Mouse (Mus musculus): Measurements from ENCODE around the gene Fbxo47.

Gene Fbxo47

GRCm38 (mm10) chr11:97830501-97830900 is 53.5 kb downstream of the Fbxo47 start:
- no peak for DNase-seq (ENCODE audit: low spot score)

DNA sequence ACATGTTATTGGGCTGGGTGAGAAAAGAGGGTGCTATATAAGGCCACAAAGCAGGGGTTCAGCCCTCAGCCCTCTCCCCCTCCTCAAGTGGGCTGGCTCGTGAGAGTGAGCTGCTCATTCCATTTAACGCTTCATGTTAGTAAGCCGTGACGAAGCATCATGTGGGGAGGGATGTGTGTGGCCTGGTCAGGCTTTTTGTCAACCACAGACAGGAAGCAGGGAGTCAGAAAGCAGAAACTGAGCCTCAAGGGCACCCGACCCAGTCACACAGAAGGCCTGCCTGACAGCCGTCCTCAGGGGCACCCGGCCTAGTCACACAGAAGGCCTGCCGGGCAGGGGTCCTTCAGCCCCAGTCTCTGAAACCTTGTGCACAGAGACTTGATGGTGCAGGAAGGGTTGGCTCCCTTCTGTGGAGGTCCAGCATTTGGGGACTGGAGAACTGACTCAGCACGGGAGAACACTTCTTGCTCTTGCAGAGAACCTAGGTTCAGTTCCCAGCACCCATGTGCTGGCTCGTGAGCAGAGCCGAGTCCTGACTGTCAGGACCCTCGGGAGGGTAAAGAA is 54.0 kb downstream of the Fbxo47 start:
- no peak for DNase-seq (ENCODE audit: low spot score)

DNA sequence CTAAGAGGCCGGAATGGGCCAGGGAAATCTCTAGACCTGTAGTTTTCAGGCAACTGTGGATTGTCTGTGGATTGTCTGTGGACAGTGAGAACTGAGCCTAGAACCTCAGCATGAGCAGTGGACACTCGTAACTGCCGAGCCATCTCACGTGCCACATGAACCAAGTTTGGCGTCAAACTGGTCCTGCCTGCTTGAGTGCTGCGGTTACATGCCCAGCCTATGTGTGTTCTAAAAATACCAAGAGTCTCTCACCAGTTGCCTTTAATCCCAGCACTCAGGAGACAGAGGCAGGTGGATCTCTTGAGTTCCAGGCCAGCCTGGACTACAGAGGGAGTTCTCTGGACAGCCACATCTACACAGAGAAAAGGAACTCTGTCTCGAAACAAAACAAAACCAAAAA is 54.6 kb downstream of the Fbxo47 start:
- no peak for DNase-seq (ENCODE audit: low spot score)

GRCm38 (mm10) chr11:97827654-97828053 is 56.3 kb downstream of the Fbxo47 start:
- DNase-seq (ENCODE audit: low spot score), result no peak

- DNase-seq (ENCODE audit: low spot score), result no peak
Measured at GRCm38 (mm10) chr11:97826414-97826813, 57.5 kb downstream of the Fbxo47 start.

DNA sequence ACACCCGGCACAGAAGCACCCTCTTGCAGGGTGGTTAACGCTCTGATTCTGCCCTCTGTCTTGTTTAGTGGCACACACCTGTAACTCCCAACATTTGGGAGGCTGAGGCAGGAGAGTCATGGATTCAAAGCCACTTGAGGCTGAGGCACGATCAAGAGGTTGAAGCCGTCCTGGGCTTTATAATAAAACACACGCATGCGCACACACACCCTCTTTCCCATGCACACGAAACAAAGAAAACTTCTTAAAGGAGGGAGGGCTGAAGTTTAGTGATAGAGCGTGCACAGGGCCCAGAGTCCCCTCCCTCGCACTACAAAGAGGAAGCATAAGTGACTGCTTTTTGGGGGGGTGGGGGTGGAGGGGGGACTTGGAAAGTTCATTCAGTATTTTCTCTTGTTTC is 58.0 kb downstream of the Fbxo47 start:
- no peak for DNase-seq (ENCODE audit: low spot score)

GRCm38 (mm10) chr11:97825295-97825694 is 58.7 kb downstream of the Fbxo47 start:
- no peak for DNase-seq (ENCODE audit: low spot score)

DNA sequence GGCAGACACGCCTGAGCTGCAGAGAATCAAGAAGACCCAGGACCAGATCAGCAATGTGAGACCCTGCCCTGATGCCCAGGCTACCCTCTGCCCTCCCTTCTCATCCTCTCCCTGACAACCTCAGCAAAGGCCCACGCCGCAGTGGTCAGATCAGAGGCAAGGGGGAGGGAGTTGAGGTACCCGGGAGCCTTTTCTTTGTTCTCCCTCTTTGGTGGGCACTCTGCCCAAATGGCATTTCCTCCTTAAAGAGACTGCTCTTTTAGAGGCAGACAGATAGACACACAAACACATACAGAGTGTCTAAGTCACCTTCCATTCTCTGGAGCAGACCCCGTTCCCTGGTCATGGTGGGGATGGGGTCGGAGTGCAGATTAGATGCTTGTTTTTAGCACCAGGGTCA is 59.1 kb downstream of the Fbxo47 start:
- no peak for DNase-seq (ENCODE audit: low spot score)

GRCm38 (mm10) chr11:97824168-97824567 is 59.8 kb downstream of the Fbxo47 start:
- DNase-seq (ENCODE audit: low spot score), result no peak

- no peak for DNase-seq (ENCODE audit: low spot score)
Measured at GRCm38 (mm10) chr11:97822840-97823603, 60.9 kb downstream of the Fbxo47 start.

DNA sequence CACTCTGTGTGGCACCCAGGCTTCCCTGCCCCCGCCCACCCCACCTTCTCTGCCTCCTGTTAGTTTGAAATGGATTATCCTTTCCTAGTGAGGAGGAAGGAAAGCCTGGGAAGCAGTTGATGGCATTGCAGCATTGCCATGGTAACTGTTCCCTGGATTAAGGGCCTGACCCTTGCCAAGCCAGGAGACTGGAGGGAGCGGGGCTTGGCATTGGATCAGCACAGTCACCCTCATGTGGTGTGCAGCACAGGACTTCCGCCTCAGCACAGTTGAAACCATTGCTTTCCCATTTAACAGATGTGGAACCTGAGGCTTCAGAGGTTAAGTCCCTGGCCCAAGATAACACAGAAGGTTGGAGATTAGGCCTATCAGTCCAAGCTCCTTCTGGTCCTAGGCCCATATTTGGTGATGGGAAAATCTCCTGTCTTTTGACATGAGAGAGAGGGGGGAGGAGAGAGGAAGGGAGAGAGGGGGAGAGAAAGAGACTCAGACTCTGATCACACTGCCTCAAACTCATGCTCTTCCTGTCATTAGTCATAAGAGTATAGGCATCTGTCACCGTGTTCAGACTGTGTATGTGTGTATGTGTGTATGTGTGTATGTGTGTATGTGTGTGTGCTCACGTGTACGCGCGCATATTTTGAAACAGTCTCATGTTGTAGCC is 62.4 kb downstream of the Fbxo47 start:
- DNase-seq (ENCODE audit: low spot score), result no peak

DNA sequence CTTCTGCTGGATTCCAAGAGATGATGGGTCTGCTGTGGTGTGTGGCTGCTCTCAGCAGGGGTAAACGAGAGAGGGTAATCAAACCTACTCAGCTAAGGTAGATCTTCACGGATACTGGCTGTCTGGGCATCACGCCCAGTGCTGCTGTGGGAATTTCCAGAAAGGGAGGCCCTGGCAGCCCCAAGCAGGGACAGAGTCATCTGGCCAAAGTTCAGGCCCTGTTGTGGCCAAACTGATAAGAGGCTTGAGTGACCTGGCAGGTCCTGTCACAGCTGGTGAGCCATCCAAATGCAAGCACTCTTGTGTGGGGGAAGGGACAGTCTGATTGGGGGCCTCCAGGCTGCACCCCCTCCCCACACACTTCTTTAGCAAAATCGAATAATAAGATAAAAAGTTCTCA is 63.1 kb downstream of the Fbxo47 start:
- peak; percentile 31 for DNase-seq (ENCODE audit: low spot score)

DNA sequence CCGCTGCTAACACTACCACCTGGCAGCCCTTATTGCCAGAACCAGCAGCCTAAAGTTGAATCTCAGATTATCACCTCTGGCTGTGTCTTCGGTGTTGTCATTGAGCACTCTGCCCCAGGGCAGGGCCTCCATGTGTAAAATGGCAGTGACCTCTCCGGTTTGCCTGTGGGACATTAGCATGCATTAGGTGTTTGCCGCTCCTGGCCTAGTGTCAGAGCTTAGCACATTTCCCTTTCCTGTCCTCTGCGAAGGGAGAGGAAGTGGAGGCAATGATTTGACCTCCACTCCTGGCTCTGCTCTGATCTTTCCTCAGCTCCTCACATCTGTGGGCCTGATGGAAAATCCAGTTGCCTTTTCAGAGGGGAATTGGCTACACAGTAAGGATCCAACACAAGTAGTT is 64.0 kb downstream of the Fbxo47 start:
- DNase-seq (ENCODE audit: low spot score), result no peak

GRCm38 (mm10) chr11:97819102-97819501 is 64.9 kb downstream of the Fbxo47 start:
- no peak for DNase-seq (ENCODE audit: low spot score)

DNA sequence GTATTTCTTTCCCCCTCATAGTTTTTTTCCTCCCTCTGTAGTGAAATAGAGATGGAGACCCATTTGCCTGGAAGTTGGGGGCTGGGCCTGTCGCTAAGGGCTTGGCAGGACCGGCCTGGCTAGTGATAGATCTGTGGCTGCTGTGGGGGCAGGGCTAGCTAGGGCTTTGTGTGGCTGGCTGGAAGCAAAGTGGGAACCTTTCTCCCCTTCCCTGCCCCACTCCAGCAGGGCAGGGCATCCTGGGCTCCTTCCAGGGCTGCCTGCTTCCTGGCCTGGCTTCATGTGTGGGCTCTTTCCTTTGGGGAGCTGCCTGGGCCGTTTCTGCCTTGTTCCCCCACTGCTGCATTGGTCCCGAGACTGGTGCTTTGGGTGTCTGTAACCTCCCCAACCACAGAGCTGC is 65.4 kb downstream of the Fbxo47 start:
- no peak for DNase-seq (ENCODE audit: low spot score)

DNA sequence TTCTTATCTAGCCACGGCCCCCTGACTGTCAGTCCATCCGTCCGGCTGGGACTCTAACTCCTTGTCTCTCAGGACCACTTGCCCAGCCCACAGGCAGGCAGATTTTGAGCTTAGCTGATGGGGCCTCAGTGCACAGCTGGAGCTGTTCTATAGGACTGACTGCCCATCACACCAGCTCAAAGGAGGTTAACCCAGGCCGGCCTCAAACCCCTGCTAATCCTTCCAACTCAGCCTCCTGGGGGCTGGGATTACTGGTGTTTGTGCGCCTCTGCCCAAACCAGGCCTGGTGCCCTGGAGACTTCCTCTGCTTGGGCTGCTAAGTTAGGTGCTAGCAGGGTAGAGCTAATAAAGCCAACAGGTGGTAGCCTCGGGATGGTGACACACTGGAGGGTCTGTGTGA is 66.0 kb downstream of the Fbxo47 start:
- no peak for DNase-seq (ENCODE audit: low spot score)

GRCm38 (mm10) chr11:97817379-97817778 is 66.6 kb downstream of the Fbxo47 start:
- DNase-seq (ENCODE audit: low spot score), result no peak

- peak; percentile 19 for DNase-seq (ENCODE audit: low spot score)
Measured at GRCm38 (mm10) chr11:97816916-97817315, 67.0 kb downstream of the Fbxo47 start.

DNA sequence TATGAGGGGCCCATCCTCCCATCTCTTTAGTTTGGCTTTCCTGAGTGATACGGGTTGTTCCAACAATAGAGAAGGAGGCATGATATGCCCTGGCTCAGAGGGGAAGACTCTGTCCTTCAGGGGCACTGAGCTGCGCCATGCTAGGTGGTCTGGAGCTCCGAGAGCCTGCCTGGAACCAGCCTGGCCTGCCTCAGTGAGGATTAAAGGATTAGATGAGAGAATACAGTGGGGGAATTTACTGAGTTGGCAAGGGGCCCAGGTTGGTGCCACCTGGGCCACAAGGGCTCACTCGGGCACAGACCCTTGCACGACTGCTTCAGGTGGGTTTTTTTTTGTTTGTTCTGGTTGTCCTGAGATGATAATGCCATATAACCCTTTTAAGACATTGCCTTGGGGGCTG is 67.8 kb downstream of the Fbxo47 start:
- no peak for DNase-seq (ENCODE audit: low spot score)

DNA sequence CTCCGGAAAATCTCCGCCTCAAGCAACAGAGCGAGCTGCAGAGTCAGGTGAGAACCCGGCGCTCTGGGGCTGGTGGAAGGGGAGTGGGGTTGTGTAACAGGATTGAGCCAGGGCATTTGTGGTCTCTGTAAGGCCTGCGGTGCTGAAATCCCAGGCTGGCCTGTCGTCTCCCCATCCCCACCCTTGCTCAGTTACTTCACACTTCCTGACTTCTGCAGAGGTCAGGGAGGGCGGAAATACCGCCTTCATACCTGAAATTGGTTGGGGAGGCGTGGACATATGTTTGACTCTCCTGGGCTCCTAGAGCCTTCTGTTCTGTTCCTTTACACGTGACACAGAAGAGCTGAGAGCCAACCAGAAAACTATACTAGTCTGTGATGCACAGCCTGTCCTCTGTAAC is 68.2 kb downstream of the Fbxo47 start:
- DNase-seq (ENCODE audit: low spot score), result no peak

DNA sequence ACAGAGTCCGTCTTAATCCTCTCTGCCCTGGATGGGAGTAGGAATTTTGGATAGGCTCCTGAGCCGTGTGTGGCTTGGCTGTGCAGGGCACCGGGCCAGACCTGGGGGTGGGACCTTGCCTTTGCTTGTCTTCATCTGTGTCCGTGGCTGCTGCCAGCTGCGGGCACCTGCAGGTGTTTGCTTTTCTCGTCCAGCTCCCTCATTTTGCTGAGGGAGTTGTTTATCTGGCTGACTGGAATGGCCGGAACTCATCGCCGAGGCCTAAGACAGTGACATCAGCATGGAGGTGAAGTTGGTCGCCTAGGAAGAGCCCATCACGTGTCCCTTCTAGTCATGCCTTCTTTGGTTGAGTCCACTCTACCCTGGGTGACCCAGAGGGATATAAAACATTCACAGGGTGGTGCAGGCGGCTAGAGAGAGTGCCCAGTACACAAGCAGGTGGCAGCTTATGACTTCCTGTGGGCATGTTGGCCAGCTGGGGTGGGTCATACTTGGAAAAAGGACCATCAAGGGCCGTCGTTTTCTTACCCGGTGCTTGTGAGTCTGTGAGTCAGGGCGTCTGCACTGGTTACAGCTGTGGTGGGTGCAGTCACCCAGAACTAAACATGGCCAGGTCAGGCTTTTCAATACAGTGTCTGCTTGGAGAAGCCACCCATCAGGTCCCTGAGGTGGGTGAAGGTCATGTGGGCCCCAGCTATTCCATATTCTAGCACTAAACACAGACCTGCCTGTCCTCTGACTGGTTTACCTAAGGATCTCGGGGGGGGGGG is 70.0 kb downstream of the Fbxo47 start:
- no peak for DNase-seq (ENCODE audit: low spot score)

GRCm38 (mm10) chr11:97813085-97813484 is 70.9 kb downstream of the Fbxo47 start:
- DNase-seq (ENCODE audit: low spot score), result no peak

GRCm38 (mm10) chr11:97812491-97812921 is 71.4 kb downstream of the Fbxo47 start:
- DNase-seq (ENCODE audit: low spot score), result no peak

All from ovary, postnatal 14 days (tissue).